Mouse (Mus musculus) adrenal gland (tissue): ENCODE data around the gene Brinp2.

Source experiments
- intact Hi-C: fragments of 180-260 bp; cut with DNase I; formaldehyde crosslinking; loops from one replicate; pipeline ENCODE4 v1.15.1; 2025
- long read RNA-seq, 2 experiments: library from polyadenylated mRNA; unstranded; transcript quantifications; one replicate each; pipeline ENCODE4 v2.0.0; 2020; ENCODE audit warnings: borderline replicate concordance in 1 of 2; ENCODE audit not compliant: insufficient replicate concordance in 1 of 2

Brinp2 gene
- long read RNA-seq, experiment 1, full-length matches to known transcripts: 1 of 1 reads
- long read RNA-seq, experiment 1, partial matches to known transcripts: 0 of 1 reads
- long read RNA-seq, experiment 1, other reads (novel, unspliced or antisense): 0 of 1 reads
- long read RNA-seq, experiment 2, partial matches to known transcripts: 0 of 1 reads
- long read RNA-seq, experiment 2, other reads (novel, unspliced or antisense): 1 of 1 reads

DNA sequence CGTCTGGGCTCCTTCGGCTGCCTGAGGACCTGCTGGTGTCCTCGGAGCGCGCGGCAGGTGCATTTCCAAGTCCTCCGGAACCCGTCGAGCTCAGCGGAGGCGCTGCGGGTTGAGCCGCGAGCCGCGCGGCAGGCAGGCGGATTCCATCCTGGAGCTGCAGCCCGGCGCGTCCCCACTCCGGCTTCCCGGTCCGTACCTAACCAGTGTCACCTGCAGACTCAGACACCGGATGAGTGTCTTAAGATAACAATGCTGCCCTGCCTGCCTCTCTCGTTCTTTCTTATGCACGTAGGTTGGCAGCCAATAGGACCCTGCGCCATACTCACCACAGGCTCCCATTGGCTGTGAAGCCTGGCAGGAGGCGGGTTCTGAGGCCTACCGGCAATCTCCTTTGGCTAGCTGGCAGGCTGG lies at the start of gene Brinp2:
Brinp2 (minus strand) TSS at position 276 of the 411 bp plus-strand sequence.
- intact Hi-C loops: no loop called here

DNA sequence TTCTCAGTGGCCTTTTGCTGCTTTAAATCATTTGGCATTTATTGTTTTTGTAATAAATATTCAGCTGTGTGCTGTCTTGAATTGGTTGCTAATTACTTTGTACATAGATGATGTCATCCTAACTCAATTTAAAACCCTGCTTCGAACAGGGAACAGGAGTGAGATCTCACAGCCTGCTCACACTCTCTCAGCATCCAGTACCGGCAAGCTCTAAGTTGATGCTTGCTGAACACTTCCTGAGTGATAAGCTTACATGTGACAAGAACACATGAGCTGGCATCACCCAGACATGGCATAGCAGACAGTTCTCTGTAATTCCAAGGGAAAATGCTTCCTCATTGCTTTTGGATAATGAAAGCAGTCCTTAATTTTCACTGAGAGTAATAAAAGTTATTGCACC lies 44.8 kb upstream of the Brinp2 start:
- intact Hi-C loops: no loop called here

DNA sequence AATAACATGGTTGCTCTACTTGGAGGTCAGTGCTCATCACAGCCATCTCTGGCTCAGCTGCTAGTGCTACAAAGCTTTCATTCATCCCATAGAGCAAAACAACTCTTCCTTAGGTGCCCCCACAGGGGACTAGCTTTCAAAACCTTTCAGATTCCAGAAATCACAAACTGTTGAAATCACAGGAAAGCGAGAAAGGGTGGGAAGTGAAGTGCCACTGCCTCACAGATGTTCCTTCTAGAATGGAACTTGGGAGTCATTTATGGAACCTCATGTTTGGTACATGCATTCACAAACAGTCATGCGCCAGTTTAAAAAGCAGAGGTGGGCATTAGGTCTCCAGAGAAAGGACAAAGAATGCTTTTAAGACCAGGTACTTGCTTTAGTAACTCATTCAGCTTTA lies 40.9 kb upstream of the Brinp2 start:
- intact Hi-C loops: no loop called here

DNA sequence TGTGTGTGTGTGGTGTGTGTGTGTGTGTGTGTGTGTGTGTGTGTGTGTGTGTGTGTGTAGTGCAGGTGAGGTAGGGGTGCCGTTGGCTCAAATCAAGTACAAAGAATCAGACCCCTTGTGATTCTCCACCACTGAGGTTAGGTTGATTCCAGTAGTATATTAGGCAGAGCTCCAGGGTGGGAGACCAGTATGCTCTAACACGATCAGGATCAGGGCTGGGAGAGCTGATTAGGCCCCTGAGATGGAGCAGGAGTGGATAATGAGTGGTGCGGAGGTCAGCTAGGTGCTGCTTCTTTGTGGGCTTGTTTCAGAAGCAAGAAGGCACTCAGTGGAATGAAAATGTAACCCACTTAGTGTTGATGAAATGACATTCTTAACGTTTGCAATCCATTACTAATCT lies 34.6 kb upstream of the Brinp2 start:
- intact Hi-C loops: no loop called here

DNA sequence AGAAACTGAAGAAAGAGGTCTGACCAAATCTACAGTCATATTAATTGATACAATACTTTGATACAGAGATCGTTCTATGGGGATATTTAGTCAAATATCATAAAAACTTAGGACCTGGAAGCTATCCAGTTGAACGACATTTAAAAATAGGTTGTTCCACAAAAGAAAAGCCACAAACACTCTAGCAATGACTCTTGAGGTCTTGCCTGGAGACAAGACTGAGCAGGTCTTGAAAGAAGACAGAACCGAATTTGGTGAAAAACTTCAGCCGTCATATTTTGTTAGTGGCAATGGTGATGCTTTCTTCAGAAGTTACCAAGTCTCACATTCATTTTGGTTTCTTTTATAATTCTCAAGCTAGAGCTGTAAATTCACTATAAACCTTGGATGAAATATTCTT lies 32.9 kb upstream of the Brinp2 start:
- intact Hi-C loops: no loop called here

DNA sequence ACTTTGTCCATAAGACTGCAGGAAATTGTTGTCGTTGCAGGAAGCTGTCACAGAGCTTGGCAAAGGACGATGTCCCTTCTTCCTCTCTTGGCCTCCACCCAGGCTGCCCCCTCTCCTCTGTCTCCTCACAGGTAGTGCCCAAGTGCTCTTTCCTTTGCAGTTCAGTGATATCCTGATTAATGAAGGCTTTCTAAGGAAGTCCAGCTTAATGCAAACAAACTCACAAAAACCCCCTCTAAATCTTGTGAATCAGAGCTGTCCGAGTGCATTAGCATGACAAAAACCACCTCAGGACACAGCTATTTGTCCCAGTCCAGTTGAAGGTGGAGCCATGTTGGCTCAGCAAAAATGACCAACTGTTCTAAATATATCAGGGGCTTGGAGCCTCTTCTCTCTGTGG lies 30.7 kb upstream of the Brinp2 start:
- intact Hi-C loops: no loop called here

DNA sequence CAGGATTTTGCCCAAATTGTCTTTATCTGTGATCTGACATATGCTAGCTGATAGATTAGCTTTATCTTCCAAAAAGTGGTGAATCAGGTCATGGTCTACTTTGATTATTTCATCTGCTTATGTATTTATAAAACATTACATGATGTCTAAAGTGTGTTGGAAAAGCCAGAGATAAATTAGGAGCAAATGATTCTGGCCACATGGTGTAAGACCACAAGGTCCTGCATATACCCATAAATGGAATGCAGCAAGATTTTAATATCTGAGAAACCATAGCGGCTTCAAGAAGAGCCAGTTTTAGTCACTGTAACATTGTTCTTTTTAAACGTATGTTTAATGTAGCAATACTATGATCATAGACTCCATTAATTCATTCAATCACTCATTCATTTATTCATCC lies 29.2 kb upstream of the Brinp2 start:
- intact Hi-C loops: no loop called here

DNA sequence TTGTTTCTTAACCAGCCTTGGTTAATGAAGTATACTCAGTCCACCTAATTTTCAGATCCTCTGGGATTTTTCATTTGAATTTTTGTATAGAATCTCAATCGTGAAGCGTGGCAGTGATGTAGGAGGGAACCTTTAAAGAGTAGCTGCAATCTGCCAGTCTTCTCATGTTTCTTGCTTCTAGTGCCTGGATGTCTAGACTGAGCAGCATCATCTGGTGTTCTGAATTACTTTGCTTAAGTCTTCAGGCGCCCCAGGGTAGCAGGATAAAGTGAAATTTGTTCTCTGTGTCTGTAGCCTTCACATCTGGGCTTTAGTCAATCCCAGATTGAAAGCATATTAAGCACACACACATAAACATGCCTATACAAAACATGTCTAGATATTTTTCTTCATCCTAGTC lies 27.1 kb upstream of the Brinp2 start:
- intact Hi-C loops: no loop called here

DNA sequence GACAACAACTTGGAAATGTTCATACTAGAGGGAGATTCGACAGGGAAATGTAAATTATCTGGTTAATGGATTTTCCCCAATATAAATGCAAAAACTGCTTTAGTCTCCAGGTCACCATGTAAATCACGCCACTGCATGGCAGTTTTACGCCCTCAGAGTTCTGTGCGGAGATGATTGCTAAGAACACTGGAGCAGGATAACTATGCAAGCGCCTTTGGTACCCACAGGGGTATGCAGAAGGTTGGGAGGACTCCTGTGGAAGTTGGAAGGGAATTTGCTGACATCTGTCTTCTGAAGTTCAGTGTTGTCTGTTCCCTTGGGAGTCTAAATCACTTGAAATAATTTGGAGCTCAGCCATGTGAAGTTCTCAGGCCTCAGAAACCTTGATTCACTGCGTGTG lies 26.2 kb upstream of the Brinp2 start:
- intact Hi-C loops: no loop called here

DNA sequence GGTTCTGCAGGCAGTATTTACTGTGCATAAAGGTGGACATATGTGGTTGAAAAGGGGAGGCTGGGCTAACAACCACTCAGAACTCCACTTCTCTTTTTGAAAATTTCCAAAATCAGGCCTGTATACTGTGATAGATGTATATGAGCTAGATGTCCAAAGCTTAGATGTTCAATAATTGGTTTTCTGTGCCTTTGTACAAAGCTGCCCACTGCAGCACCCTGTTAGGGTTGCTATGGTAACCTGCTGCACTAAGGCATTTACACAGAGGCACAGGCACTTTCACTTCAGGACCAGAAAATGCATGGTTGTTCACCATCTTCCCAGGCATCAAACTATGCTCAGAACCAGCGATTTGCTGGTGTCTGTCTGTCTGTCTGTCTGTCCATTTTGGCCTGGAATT lies 8.3 kb upstream of the Brinp2 start:
- intact Hi-C loops: no loop called here

DNA sequence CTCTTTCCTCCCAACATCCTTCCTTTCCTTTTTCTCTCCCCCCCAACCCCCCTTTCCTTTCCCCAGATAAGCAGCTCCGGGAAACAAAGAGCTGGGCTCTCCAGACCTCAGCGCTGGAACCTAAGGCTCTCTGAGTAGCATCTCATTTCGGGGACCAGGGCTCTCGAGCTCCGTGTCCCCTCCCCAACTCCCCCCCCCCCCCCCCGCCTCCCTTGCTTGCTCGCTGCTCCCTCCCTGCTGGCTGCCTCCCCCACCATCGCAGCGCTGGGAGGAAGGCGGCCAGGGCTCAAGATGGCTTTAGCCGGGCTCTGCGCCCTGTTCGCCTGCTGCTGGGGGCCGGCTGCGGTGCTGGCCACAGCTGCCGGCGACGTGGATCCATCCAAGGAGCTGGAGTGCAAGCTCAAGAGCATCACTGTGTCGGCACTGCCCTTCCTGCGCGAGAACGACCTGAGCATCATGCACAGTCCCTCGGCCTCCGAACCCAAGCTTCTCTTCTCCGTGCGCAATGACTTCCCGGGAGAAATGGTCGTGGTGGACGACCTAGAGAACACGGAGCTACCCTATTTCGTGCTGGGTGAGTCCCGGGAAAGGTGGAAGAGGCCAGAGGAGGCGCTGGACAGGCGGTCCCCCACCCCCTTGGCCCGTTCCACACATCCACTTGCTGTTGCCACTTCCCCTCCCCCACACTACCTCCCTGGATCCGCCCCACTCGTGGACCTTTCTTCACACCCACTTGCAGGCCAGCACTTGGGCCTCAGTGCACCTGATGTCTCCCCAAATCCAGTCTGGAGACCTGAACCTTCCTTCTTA lies 6.4 kb upstream of the Brinp2 start:
- intact Hi-C loops: no loop called here

DNA sequence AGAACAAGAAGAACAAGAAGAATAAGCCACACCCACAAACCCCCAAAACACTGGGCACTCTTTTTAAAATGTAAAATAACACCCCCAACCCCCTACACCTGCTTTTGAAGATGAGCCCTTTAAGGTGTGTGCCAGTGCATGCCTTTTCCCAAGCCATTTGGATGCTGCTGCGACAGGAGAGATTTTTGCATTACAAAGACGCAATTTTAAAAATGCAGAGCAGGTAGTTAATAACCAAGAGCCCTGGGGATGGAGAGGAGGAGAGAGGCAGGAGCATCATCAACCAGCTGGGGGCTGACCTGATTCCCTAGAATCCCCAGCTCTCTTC lies 5.8 kb upstream of the Brinp2 start, which contains the start of gene Astn1:
Astn1 (plus strand) TSS at position 310 of the 328 bp plus-strand sequence.
- intact Hi-C loops: no loop called here

DNA sequence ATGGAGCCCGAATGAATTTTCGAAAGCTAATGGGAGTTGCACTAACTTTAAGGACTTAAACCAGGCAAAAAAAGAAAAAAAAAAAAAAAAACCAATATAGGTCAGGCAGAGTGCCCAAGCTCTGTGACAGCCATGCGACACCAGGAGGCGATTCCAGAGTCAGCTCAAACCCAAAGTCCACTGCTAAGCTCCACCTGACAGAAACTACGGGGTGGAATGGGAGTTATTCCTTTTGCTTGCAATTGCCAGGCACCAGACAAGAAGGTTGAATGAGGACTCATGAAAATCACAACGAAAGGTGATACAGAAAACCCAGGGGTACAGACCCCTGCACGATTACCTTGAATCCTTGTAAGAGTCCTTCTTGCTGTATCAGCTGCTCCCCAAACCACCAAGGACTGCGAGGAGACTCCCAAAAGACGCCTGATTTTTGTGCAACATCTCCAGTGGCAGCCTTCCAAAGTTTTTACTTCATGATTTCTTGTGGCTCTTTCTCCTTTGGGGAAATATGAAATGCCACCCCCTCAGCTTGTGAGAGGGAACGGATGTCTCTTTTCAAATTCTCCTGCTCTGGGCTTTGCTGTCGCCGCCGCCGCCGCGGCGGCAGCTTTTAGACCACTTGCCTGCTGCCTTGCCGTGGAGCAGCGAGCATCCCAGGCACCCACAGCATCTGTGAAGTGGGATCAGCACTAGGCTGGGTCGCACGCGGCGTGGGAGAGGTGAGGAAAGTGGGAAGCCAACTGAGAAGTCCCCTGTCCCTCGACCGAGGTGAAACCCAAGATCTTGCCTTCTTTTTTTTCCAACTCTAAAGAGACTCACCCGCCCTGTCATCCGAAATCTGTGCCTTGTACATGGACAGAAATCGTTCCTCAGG lies 712 bp downstream of the Brinp2 start:
- intact Hi-C loops: no loop called here

DNA sequence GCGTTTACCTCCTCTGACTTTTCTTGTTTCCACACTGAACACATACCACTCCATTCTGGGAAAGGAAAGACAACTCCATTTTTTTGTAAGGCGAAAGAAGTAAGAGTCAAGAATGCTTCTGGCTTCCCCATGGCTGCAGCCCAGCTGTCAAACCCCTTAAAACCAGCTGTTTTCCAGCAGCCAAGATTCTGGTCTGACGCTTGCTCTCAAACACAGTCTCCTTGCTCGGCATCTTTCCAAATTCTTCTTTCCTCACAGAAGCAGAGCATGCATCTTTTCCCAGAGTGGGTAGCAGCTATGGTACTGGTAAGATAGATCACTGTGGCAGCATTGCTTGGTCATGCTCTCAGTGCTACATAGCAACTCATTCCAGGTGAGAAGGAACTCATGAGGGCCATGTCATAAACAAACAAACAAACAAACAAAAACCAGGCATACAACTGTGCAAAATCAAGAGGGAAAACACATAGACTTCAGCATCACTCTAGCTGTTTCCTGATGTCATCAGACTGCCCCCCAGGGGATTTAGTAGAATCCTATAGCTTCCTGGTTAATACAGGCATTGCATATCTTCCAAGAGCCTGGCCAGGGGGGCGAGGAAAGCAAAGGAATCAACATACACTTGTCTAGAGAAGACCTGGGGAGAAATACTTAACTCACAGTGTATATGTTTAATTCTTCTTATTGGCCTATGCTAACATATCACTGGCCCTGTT lies 2.3 kb downstream of the Brinp2 start:
- intact Hi-C loops: no loop called here

DNA sequence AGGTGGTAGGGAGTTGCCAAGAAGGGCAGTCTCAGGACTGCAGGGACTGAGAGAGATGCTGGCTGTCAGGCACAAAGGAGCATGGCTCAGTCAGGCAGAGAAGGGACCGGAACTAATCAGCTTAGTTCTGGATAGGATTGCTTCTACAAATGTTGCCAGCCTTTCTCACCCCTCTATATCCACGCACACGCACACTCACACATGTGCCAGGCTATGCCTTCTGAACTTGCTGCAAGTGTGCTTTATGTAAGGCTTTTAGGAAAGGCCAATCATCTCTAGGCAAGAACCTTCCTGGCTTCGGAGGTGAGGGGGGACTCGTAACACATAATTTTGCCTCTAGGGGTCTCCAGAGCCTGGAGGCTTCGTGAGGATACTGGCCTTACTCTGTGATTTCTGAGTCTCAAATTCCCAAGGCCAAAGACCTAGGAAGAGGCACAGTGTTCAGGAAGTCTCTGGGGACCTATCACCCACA lies 12.8 kb downstream of the Brinp2 start:
- intact Hi-C loops: no loop called here

DNA sequence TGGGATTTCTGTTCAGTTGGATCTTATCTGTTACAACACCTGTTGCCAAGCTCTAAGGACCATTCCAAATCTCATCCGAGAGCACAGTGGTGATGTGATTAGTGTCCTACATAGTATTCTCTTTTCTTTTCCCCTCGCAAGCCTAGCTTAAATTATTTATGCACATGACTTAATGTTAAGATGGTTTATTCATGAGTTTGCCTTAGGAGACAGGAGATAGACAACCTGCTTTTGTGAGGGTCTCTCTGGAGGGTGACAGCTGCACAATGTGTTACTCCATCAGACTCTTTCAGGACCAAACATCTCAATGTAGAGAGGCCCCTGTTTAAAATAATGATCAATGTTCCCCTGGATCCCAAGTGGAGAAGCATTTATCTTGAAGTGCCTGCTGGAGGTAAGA lies 27.3 kb downstream of the Brinp2 start:
- intact Hi-C loops: no loop called here

DNA sequence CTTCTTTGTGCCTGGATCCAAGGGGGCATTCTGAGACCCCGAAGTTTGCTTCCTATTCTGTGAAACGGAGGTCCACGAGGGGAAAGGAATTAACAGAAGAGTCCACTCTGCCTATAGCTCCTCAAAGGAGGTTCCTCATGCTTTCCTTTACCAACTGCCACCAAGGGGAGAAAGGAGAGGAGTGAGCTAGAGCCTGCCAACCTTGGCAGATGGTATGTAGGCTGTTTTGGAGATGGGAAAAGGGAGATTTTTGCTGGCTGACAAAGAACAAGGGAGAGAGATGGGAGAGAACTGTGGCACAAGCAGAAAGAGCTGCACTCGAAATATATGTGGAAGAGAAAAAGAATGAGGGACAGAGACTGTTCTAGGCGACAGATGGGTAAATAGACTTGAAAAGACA lies 28.0 kb downstream of the Brinp2 start:
- intact Hi-C loops: no loop called here

DNA sequence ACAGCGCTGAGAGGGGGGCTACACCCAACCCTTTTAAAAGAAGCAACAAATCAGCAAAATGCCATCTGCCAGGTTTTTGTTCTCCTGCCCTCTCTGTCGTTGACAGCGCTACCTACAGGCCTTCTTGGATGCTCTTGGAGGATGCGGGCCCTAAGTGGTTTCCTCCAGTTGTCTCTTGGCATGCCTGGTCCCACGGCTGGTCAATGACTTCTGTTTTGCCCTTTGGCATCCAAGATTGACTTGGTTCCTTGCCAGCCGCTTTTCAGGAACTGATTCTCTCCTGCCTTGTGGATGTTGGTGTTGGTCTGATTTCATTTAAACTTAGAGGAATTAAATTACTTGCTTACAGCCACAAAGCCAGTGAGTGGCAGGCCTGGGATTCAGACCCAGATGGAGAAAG lies 32.8 kb downstream of the Brinp2 start:
- intact Hi-C loops: no loop called here

DNA sequence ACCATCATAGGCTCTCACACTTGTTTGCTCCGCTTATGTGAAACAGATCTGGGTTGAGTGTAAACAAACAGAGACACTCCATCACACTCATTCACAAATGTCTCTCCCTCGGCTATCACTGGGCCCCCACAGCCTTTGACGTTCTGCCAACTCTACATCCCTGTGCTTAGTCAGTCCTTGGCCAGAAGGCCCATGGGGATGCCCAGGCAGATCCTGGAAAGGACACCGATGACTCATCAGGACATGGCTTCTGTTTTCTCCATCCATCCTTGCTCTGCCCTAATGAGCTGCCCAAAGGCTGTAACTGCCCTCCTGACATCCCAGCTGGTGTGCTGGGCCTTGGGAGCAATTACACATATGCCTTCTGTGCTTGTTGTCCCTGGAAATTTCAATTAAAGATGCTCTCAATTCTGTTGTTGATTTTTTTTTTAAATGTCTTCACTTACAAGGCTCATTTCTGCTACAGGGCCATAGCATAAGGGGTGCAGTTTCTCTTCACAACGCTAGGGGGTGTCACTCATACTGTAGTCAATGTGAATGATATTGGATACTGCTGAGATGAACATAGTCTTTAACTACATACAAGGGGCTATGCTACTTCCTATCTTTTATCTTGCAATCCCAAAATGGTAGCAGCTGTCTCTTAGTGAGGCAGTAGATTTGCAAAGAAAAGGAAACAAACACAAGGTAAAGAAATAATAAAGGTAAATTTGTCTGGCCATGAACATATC lies 45.5 kb downstream of the Brinp2 start:
- intact Hi-C loops: no loop called here

DNA sequence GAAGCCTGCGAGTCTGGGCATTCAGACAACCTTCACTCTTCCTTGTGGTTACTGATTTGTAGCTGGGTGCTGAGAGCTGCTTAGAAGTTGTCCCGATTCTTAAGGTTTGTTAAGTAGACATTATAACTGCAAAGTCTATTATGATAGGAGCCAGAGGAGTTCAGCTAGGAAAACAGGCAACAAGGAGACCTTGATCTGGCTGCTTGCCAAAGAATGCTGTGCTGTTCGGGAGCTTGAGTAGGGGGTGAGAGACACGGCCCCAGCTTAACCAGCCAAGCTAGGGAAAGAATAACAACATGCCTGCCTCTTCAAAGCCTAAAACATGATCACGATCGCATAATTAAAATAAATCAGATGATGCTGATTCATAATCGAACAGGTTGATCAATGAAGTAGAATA lies 59.1 kb downstream of the Brinp2 start:
- intact Hi-C loops: no loop called here
